Mouse (Mus musculus) cerebellum, adult 2 months (tissue): ENCODE data around the gene Slc17a3.

Source experiments
- CTCF ChIP-seq: fragments of 200-500 bp; IDR thresholded peaks from 2 replicates; pipeline ENCODE4 v1.5.1; 2011; ENCODE audit warnings: low read depth, mild to moderate bottlenecking, control low read depth, low read length, moderate library complexity, borderline replicate concordance; ENCODE audit not compliant: insufficient read depth
- POLR2A ChIP-seq: fragments of 200-500 bp; IDR thresholded peaks from 2 replicates; pipeline ENCODE4 v1.6.1; 2011; ENCODE audit warnings: low read length, control low read depth, borderline replicate concordance; ENCODE audit not compliant: insufficient read depth

DNA sequence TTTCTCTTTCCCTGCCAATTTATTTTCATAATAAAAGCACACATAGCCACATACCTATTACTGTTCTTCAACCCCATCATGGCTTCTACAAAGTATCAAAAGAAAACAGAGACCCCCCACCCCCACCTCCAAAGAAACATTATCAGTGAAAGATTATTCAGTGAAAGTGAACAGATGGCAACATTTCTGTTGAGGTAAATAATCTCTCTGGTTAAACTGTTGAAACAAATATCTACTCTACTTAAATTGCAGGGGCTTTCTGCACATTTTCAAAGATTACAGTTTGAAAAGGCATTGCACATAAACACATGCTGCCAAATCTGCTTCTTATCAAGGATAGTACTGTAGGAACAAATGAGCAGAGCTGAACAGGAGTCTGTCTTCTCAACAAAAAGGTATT, 22.6 kb downstream of the Slc17a3 start:
- TF ChIP-seq POLR2A (no peak), CTCF (no peak)
